Mouse (Mus musculus) heart, embryonic 11.5 days (tissue): ENCODE data around the gene Parp6. TPM values are rescaled to one million over a fixed set of nuclear protein-coding genes. Genes with fewer than 3 reads are reported as not detected.

Source experiments
- ATAC-seq: fragments of 200-750 bp; cut with Nextera tagmentation; replicated peaks from 2 replicates; pipeline ENCODE4 v1.8.0; 2017; ENCODE audit warnings: moderate library complexity; ENCODE audit not compliant: insufficient number of reproducible peaks, low FRiP score, low TSS enrichment
- H3K27ac ChIP-seq: fragments of 300-500 bp; sonication (generic); 2 replicates; pipeline ENCODE4 v1.5.1; 2014; ENCODE audit warnings: mild to moderate bottlenecking, low read depth, low read length
- H3K27me3 ChIP-seq: fragments of 300-500 bp; sonication (generic); 2 replicates; pipeline ENCODE4 v1.6.1; 2014; ENCODE audit warnings: mild to moderate bottlenecking, low read length, mixed read lengths; ENCODE audit not compliant: control insufficient read depth, insufficient read depth
- H3K36me3 ChIP-seq: fragments of 300-500 bp; sonication (generic); 2 replicates; pipeline ENCODE4 v1.6.1; 2014; ENCODE audit warnings: mild to moderate bottlenecking, low read length, moderate library complexity, mixed read lengths; ENCODE audit not compliant: control insufficient read depth, insufficient read depth
- H3K4me1 ChIP-seq: fragments of 300-500 bp; sonication (generic); 2 replicates; pipeline ENCODE4 v1.6.1; 2014; ENCODE audit warnings: low read length; ENCODE audit not compliant: control insufficient read depth, insufficient read depth
- H3K4me2 ChIP-seq: fragments of 300-500 bp; sonication (generic); 2 replicates; pipeline ENCODE4 v1.6.1; 2014; ENCODE audit warnings: mild to moderate bottlenecking, moderate library complexity
- H3K4me3 ChIP-seq: fragments of 300-500 bp; sonication (generic); 2 replicates; pipeline ENCODE4 v1.5.1; 2014; ENCODE audit warnings: low read depth, low read length
- H3K9ac ChIP-seq: fragments of 300-500 bp; sonication (generic); 2 replicates; pipeline ENCODE4 v1.6.1; 2014; ENCODE audit warnings: mild to moderate bottlenecking, low read depth, low read length, moderate library complexity
- H3K9me3 ChIP-seq: fragments of 300-500 bp; sonication (generic); replicated peaks from 2 replicates; pipeline ENCODE4 v1.6.1; 2016; ENCODE audit warnings: low read length; ENCODE audit not compliant: control insufficient read depth
- WGBS: fragments of 180-500 bp; shearing (Covaris S2); extraction: QIAGEN DNeasy Blood & Tissue Kit; methylation state at CpG from one replicate; pipeline ENCODE4 v1.1.7; 2014; ENCODE audit not compliant: insufficient replicate concordance; 5-methylcytosine and 5-hydroxymethylcytosine counted together
- polyA plus RNA-seq: library from polyadenylated mRNA; unstranded; fragments of >200 nt; fragmentation: Nextera tagmentation; extraction: Ambion mirVana; gene quantifications from 2 replicates; pipeline ENCODE4 v1.2.1, GENCODE M21; 2014

Parp6 gene
- polyA plus RNA-seq, 1 experiment from 2014 or later = 21.7 TPM

- Histone ChIP-seq H3K36me3 (no peaks in the 10 kb centered on the region), H3K4me3 (no peak overlapping the region), H3K4me2 (no peak overlapping the region), H3K27me3 (peaks cover 19% of the 10 kb centered on the region), H3K4me1 (no peaks in the 10 kb centered on the region), H3K27ac (no peak overlapping the region), H3K9ac (no peak overlapping the region), H3K9me3 (no peaks in the 10 kb centered on the region)
- no peak for ATAC-seq
- 78% methylated on average over 10 of the region's 10 CpGs for whole genome bisulfite sequencing
These were observed 27.2 kb upstream of the Parp6 start for GRCm38 (mm10) chr9:59589703-59590439.

- peaks cover 23% of the 10 kb centered on the region for H3K27me3 ChIP-seq
These were observed 15.4 kb upstream of the Parp6 start for GRCm38 (mm10) chr9:59601661-59602060.

GRCm38 (mm10) chr9:59605967-59606366 lies 11.1 kb upstream of the Parp6 start:
- Histone ChIP-seq H3K9ac (no peak overlapping the region), H3K27ac (no peak overlapping the region), H3K4me3 (no peak overlapping the region), H3K4me1 (no peaks in the 10 kb centered on the region), H3K9me3 (no peaks in the 10 kb centered on the region), H3K36me3 (no peaks in the 10 kb centered on the region), H3K27me3 (peaks cover 23% of the 10 kb centered on the region), H3K4me2 (no peak overlapping the region)
- no peak for ATAC-seq
- 61% methylated on average over 6 of the region's 6 CpGs for WGBS

More at GRCm38 (mm10) chr9:59601661-59602060, 15.4 kb upstream of the Parp6 start:
- no peaks in the 10 kb centered on the region for H3K9me3 ChIP-seq
- no peak overlapping the region for H3K4me2 ChIP-seq
- 69% methylated on average over 8 of the region's 8 CpGs for WGBS
- no peak for ATAC-seq
- no peak overlapping the region for H3K27ac ChIP-seq
- no peaks in the 10 kb centered on the region for H3K36me3 ChIP-seq
- no peak overlapping the region for H3K4me3 ChIP-seq
- no peaks in the 10 kb centered on the region for H3K4me1 ChIP-seq
- H3K9ac ChIP-seq = no peak overlapping the region

- no peak for ATAC-seq
- 81% methylated on average over 2 of the region's 2 CpGs for WGBS
- Histone ChIP-seq H3K4me1 (no peaks in the 10 kb centered on the region), H3K36me3 (no peaks in the 10 kb centered on the region), H3K27ac (no peak overlapping the region), H3K4me3 (no peak overlapping the region), H3K9ac (no peak overlapping the region), H3K9me3 (no peaks in the 10 kb centered on the region), H3K27me3 (no peaks in the 10 kb centered on the region), H3K4me2 (no peak overlapping the region)
These were observed 6.1 kb upstream of the Parp6 start for GRCm38 (mm10) chr9:59610950-59611349.

GRCm38 (mm10) chr9:59615797-59616196 lies 1.3 kb upstream of the Parp6 start:
- no peak for ATAC-seq
- H3K9me3 ChIP-seq = no peaks in the 10 kb centered on the region
- WGBS = 91% methylated on average over 2 of the region's 2 CpGs
- no peaks in the 10 kb centered on the region for H3K36me3 ChIP-seq
- no peak overlapping the region for H3K4me2 ChIP-seq
- H3K9ac ChIP-seq = no peak overlapping the region
- H3K4me3 ChIP-seq = no peak overlapping the region
- H3K27ac ChIP-seq = no peak overlapping the region
- H3K27me3 ChIP-seq = no peaks in the 10 kb centered on the region
- peaks cover 4% of the 10 kb centered on the region; the same call in 1 of the 2 replicates for H3K4me1 ChIP-seq

- WGBS = under 1% methylated on average over 37 of the region's 58 CpGs
- peaks cover 4% of the 10 kb centered on the region; the same call in 1 of the 2 replicates for H3K4me1 ChIP-seq
- no peaks in the 10 kb centered on the region for H3K9me3 ChIP-seq
- no peaks in the 10 kb centered on the region for H3K36me3 ChIP-seq
- H3K9ac ChIP-seq = peak overlapping the region; percentile 95
- peak overlapping the region; percentile 92 for H3K4me3 ChIP-seq
- H3K27ac ChIP-seq = peak overlapping the region; percentile 95
- no peaks in the 10 kb centered on the region for H3K27me3 ChIP-seq
- peak overlapping the region; percentile 78 for H3K4me2 ChIP-seq
- no peak for ATAC-seq
These were observed 356 bp downstream of the Parp6 start for GRCm38 (mm10) chr9:59617307-59617973.

- H3K9ac ChIP-seq = no peak overlapping the region
- no peaks in the 10 kb centered on the region for H3K4me1 ChIP-seq
- H3K4me2 ChIP-seq = no peak overlapping the region
- H3K36me3 ChIP-seq = peaks cover 18% of the 10 kb centered on the region
- ATAC-seq = no peak
- no peaks in the 10 kb centered on the region for H3K9me3 ChIP-seq
- 84% methylated on average over 1 of the region's 1 CpGs for WGBS
- no peaks in the 10 kb centered on the region for H3K27me3 ChIP-seq
- no peak overlapping the region for H3K4me3 ChIP-seq
- no peak overlapping the region for H3K27ac ChIP-seq
These were observed 21.3 kb downstream of the Parp6 start for GRCm38 (mm10) chr9:59638372-59638771.

- 88% methylated on average over 4 of the region's 4 CpGs for WGBS
- H3K9me3 ChIP-seq = no peaks in the 10 kb centered on the region
- no peak overlapping the region for H3K4me2 ChIP-seq
- no peak for ATAC-seq
- H3K4me1 ChIP-seq = no peaks in the 10 kb centered on the region
- peaks cover 14% of the 10 kb centered on the region for H3K36me3 ChIP-seq
- no peaks in the 10 kb centered on the region for H3K27me3 ChIP-seq
- no peak overlapping the region for H3K4me3 ChIP-seq
- no peak overlapping the region for H3K27ac ChIP-seq
- H3K9ac ChIP-seq = no peak overlapping the region
These were observed 22.9 kb downstream of the Parp6 start for GRCm38 (mm10) chr9:59639936-59640335.
